Mouse (Mus musculus): ENCODE measurements around the gene Barhl2.
A peak's percentile ranks its signal among the peaks of the same experiment; 100 is the strongest.

The Barhl2 gene

DNA sequence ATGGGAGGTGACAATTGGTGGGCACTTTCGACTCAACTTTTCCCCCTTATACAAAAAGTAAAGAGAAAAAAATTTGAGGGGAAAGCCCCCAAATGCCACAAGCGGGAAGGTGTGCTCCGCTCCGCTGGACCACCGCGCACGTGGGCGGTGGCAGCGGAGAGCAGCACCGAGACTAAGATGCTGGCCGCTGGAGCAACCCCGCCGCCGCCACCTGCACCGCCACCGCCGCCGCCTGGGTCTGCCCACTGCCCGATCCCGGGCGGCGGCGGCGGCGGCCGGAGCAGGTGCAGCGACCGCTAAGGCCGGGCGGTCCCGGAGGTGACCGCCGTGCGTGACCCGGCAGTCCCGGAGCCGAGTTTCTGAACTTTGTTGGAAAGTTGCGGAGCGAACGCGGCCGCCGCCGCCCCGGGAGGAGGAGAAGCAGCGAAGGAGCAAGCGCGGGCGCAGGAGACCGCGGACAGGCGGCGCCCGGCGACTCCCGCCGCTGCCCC is at the start of gene Barhl2:
Gene Barhl2, minus strand, starts transcription at position 181 of the 491 bp plus-strand sequence.
- no peak for DNase-seq (ENCODE audit: low spot score in 2 of 2)

DNA sequence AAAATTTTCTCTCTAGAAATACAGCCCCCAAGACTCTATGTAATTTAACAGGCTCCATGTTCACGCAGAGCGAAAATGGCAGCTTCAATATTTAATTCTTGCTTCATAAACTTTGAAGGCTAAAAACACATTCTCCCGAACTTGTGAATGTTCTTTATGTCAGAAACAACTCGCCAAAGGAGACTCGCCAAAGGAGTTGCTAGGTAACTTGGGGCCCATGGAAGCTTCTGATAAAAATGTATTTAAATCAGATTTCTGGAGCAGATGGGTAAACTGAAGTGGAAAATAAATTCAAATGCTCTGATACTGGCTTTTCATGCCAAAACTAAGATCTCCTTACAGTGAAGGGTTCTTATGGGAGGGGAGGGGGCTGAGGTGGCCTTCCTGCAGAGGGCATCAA is 48.1 kb upstream of the Barhl2 start:
- DNase-seq (ENCODE audit: low spot score in 2 of 2), result peak in 1 of 2 experiments; percentile 11

GRCm38 (mm10) chr5:106502684-106503545 is 44.9 kb upstream of the Barhl2 start:
- DNase-seq (ENCODE audit: low spot score in 2 of 2), result no peak

DNA sequence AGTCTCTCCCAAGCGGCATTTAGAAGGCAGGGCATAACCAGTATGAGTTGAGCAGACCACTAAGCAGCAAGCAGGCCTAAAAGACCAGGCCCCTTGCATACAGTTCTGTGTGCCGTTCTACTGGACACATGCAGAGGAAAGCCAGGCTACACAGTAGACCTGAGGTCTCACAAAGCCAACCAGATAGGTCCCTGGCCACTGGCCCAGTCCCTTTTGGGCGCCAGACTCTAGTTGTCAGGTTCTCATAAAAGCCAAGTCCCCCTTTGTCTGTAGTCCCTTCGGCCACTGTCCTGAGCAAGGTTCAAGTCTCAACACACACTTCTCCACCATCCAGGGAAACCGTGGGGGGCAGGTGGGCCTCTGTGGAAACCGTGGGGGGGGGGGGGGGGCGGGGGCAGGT is 44.3 kb upstream of the Barhl2 start:
- DNase-seq (ENCODE audit: low spot score in 2 of 2), result no peak

GRCm38 (mm10) chr5:106491771-106492170 is 33.8 kb upstream of the Barhl2 start:
- no peak for DNase-seq (ENCODE audit: low spot score in 2 of 2)

DNA sequence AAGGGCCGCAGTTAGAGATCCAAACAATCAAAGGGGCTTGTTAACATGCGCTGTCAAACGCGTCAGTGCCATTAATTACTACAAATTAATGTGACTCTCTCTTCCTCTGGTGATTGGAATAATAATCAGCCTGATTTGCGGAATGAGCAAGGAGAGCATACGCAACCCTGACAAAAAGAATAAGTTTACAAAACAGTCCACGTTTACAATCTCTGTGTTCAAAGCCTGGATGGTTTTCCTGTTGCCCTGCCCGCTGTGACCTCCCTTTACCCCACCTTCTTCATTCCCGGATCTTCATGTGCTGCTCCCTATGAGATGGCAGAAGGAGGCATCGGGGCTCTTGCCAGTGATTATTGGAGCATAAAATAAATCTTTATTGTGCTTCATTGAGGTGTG is 14.1 kb upstream of the Barhl2 start:
- no peak for DNase-seq (ENCODE audit: low spot score in 2 of 2)

DNA sequence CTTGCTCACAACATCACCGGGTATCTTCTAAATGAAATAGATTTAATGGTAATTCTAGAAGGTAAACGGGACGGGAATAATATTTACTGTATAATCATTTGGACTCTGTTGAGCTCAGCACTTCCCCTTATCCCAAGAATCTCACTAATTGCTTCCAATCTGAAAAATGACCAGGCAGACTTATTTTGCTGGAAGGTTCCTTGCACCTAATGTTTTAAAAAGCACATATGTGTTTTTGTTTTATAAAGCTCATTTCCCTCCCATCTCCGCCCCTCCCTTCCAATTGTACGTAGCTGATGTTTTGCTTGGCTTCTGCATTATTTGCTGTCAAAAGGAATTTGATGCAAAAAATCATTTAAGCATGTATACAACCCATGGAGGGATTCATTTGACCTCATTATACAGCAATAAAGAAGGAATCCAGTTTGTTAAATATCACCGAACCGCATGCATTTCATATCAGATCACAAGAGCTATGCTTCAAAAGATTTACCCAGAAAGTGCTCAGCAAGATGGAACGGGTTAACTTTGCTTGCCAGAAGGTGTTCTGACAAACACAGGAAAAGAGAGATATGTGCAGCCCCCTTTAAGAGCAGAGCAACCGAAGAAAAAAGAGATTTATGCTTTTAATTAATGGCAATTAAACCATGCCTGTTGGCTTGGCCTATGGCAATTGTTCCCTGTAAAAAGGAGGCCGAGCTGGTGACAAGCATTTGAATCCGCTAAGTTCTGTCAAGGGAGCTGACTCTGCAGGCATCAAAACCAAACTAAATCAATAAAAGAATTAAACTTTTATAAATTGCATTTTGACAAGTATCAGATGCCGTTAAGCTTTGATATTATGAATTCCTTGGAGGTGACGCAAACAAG is 13.5 kb upstream of the Barhl2 start:
- no peak for DNase-seq (ENCODE audit: low spot score in 2 of 2)

- DNase-seq (ENCODE audit: low spot score in 2 of 2), result no peak
Observed at GRCm38 (mm10) chr5:106465129-106465790, 7.3 kb upstream of the Barhl2 start.

DNA sequence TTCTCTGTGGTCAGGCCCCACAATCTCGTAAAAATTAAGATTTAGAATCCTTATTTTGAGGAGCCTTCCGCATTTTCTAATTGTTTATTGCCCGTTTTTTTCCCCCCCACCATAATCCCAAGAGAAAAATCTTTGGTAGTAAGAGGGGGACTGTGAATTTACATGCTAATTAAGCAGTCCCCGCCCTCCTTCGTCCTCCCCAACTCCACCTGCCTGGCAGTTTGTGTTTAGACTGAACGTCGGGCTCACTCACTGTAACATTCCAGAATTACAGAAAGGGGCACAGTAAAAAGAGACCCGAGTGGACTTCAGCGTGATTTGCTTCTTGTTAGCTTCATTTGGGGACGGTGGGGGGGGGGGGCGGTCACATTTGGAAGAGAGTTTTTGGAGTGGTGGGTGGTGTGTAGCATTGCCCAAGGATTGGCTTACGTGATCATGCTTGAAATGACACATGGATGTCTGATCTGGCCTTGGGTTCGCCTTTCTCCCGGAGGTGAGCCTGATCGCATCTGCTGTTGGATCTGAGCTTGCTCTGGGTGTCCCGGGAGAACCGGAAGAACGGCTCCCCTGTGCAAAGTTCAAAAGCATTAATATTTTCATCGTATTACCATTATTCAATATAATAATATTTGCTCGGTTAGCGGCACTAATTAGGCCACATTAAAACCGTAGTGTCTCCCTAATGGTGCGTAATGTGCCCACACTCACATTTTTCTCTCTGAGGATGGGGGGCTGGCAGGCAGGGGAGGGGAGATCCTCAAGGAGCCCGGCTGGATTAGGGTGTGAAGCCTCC is 6.6 kb upstream of the Barhl2 start:
- no peak for DNase-seq (ENCODE audit: low spot score in 2 of 2)

GRCm38 (mm10) chr5:106463661-106464191 is 5.8 kb upstream of the Barhl2 start:
- DNase-seq (ENCODE audit: low spot score in 2 of 2), result no peak

GRCm38 (mm10) chr5:106461913-106462312 is 3.9 kb upstream of the Barhl2 start:
- DNase-seq (ENCODE audit: low spot score in 2 of 2), result no peak

GRCm38 (mm10) chr5:106461431-106461830 is 3.5 kb upstream of the Barhl2 start:
- no peak for DNase-seq (ENCODE audit: low spot score in 2 of 2)

DNA sequence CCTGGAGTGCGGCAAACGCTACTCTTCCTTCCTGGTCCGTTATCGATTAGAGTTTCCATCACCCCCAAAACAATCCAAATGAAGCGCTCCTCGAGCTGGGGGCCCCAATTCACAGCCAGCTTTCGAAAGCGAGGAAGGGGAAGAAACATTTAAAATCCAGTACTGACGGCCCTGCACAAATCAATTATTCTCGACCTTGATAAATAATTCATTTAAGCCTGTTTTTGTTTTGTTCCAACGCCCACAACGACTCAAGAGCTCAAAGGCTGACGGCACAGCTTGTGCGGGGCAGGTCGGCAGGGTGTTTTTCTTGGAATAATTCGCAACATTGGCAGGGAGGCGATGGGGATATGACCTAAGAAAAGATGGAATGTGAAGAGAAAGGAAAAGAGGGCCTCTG is 2.6 kb upstream of the Barhl2 start:
- DNase-seq (ENCODE audit: low spot score in 2 of 2), result no peak

GRCm38 (mm10) chr5:106460001-106460511 is 2.1 kb upstream of the Barhl2 start:
- DNase-seq (ENCODE audit: low spot score in 2 of 2), result no peak

GRCm38 (mm10) chr5:106459120-106459641 is 1.2 kb upstream of the Barhl2 start:
- no peak for DNase-seq (ENCODE audit: low spot score in 2 of 2)

DNA sequence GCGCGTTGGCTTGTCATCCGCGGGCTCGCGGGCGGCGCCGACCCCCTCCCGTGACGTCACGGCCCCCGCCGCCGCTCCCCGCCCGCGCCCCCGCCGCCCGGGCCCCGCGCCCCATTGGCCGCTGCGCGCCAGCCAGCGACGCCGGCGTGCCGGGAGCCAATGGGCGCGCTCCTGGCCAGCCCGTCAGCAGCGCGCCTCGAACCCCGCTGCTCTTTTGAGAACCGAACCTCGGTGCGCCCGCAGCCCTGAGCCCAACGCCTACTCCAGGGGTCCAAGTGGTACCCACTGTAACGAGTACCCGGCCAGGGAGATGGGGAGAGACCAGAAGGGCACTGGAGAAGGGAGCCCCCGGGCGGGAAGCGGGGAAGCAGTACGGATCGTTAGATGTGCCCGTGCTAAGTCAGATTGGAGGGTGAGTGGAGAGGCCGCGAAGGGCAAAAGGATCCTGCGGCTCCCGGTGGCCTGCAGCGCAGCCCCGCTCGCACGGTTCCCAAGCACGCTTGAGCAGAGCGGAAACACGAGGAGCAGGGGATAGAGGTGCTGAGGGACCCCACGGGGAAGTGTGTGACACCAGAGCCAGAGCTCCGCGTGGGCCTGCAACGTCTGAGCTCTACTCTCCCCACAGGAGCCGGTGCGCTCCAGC is 632 bp upstream of the Barhl2 start:
- DNase-seq (ENCODE audit: low spot score in 2 of 2), result no peak

DNA sequence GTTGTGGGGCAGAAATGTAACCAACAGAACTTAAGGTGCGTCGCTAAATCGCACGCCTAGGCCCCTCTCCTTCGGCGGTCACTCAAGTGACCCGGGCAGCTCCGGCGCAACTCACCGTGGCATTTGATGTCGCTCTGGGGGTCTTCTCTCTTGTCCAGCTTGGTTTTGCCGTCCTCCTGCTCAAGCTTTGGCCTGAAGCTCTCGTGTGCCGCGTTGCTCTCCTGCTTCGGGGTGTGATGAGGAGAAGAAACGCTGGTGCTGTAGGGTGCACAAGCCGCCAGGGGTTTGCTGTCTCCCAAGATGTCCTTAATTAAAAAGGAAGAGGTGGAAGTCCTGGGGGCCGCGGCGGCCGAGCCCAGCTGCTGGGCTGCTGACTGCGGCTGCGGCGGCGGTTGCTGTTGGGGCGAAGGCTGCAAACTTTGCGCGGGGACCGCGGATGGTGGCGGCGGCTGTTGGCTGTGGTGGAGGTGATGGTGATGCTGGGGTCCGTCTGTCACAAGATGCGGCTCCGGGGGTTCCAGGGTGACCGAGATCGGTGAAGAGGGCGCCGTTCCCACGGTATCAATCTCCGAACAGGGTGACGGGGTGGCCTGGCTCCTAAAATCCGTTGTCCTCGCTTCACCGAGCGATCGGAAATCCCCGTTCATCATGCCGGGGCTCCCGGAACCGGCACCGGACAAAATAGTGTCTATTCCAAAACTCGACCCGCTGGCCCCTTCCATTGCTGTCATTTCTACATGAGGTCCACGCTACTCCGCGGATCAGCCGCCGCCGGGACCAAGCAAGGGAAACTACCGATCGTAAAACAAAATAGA is 648 bp downstream of the Barhl2 start:
- no peak for DNase-seq (ENCODE audit: low spot score in 2 of 2)

DNA sequence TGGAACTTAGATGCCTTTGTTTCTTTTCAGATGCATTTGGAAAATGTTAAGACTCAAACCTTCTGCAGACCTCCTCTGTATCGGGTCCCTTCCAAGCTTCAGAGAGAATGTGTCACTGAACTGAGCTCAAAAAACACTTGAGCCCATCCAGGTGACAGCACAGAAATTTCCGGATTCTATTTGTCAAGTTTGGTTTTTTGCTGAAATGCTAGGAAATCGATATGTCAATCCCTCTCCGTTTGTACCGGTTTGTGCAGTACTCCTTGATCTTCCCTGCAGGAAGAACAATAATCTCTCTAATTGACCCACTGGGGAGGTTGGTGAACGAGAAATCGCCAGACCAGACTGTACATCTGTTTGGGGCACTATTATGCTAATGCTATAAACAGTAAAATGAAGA is 2.0 kb downstream of the Barhl2 start:
- no peak for DNase-seq (ENCODE audit: low spot score in 2 of 2)

Data from frontal cortex, postnatal 10 days (tissue).